Mouse (Mus musculus) cerebellum, postnatal 4 days (tissue): ENCODE measurements around the gene Asb10.

Source experiments
- DNase-seq, 2 experiments: peaks; one replicate each; pipeline ENCODE4 v3.0.0; 2022; ENCODE audit warnings: low spot score in 2 of 2, mixed read lengths in 1 of 2

Gene Asb10

DNA sequence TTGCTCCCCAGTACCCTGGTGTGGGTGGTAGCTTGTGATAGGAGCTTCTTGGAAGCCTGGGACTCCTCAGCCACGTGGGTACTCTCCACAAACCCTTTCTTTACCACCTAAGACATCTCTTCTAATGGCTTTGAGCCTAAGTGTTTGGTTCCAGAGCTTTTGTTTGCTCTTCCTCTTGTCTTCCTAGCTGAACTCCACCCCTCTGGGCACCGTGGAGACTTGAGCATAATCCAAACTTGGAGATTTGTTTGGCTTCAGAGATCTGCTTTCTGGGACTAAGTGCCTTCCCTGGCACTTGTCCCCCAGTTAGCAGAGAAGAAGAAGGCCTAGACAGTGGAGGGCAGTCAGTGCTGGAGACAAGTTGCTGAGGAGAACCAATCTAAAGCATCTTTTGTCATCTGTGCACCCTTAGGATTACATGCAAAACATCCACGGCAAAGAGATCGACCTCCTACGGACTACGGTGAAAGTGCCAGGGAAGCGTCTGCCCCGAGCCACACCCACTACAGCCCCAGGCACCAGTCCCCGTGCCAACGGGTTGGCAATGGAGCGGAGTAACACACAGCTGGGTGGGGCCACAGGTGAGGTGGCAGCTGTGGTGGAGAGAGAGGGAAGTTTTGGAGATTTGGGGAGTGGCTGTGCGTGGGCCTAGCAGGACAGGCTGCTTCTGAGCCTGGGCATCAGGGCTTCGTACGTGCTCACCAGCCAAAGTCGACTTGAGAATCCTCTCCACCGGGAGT, 48.1 kb downstream of the Asb10 start:
- no peak for DNase-seq

DNA sequence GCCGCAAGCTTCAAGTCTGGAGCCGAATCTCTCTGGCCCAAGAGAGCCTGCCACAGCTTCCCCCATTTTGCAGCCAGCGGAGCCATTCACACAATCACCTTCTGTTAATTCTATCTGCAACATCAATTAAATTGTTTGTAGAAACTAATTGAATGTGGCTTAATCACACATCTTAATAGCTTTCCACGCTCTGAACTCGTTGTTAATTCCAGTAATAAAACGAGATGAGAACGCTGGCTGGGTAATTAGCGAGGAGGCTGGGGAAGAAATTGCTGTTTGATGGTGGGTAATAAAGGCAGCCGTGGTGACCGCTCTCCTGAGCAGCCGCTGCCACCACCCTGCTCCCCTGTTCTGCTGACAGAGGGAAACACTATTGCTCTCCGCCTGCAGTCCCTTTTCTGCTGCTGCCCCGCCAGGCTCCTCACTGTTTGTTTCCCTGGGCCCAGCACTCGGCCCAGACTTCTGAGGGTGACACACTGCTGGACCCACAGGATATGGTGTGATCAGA, 50.3 kb downstream of the Asb10 start:
- DNase-seq: no peak

DNA sequence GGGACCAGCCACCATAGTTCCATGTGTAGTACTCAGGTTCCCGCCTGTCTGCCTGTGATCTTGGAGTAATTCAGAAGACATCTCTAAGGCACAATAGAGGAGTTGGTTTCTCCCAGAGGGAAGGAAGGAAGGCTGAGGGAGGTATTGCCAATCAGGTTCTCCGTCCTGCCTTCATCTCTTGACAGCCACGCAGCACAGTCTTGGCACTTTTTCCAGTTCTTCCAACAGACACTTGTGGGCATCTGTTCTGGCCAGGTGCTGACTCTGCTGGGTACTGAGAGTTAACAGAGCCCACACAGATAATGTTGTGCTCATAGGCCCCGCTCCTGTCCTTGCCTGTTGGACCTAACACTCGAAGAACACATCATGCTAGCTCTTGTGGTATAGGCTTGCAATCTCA, 54.0 kb downstream of the Asb10 start:
- DNase-seq: no peak

DNA sequence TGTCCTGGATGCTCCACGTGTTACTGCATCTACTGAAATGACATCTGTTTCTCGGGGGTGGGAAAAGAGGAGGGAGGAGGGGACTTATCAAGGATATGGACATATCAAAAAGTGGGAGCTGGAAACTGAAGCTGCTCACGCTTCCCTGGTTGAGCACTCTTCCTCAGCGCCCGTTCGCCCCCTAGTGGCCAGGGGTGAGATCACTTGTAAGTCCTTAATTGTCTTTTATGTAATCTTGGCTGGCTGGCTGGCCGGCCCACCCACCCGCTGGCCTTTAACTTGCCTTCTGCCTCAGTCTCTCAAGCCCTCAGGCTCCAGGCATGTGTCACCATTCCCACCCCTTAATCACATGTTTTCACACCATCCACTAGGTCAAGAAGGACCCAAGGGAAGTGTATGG, 54.7 kb downstream of the Asb10 start:
- DNase-seq: peak; percentile 86 to 92

DNA sequence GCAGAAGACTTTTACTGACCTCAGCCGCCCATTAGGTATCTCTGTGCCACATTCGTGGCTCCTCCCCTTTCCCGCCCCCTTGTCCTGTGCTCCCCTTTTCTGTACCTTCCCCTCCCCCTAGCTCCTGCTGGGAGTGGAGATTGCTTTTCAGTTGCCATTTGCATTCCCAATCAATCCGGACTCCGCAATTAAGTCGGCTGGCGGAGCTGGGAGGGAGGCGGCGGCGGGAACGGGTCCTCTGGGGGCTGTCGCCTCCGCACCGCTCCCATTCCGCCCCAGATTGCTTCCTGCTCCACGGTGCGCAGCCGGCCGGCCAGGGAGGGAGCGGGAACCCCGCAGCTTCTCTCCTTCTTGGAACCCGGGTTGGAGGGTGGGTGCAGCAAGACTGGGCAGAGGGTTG, 55.8 kb downstream of the Asb10 start:
- no peak for DNase-seq

DNA sequence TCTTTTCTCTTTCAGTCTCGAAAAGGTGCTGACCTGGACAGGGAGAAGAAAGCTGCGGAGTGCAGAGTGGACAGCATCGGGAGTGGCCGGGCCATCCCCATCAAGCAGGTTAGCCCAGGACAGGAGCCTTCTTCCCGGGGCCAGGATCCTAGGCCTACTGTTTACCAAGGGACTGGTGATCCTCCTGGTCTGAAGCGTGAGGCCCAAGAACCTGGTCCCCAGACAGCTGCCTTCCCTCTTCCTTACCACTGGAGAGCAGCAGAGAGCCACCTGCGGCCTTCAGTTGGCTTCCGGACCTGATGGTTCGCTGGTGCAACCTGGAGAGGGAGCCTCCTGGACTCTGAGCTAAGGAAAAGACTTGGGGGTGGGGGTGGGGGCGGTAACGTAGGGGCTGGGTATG, 57.5 kb downstream of the Asb10 start:
- DNase-seq: peak in 1 of 2 experiments; percentile 74
